Mouse (Mus musculus): Measurements from ENCODE around the gene Brix1. TPM values are rescaled to one million over a fixed set of nuclear protein-coding genes. Genes with fewer than 3 reads are reported as not detected.

Brix1 gene
- polyA plus RNA-seq, 1 experiment from 2014 or later, result 139 TPM

DNA sequence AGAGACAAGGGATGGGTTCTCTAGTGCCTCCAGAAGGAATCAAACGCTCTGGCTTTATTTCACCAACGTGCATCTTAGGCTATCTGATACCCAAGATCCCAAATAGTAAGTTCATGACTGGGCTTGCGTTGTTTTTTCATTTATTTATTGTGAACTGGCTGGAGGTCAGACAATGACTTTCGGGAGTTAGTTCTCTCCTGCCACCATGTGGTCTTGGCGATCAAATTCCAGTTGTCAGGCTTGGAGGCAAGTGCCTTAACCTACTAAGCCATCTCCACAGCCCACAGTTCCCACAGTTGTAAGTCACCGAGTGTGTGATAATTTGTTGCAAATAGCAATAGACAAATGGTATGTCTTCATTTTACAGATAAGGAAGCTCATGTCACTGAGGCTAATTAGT is 45.8 kb downstream of the Brix1 start:
- H3K9me3 ChIP-seq (replicated peaks), result no peaks in the 10 kb centered on the region
- no peak overlapping the region for H3K27ac ChIP-seq (replicated peaks)
- H3K4me3 ChIP-seq, result no peak overlapping the region
- WGBS, result 80% methylated on average over 6 of the region's 6 CpGs
- H3K4me1 ChIP-seq, result no peaks in the 10 kb centered on the region
- no peaks in the 10 kb centered on the region for H3K27me3 ChIP-seq (ENCODE audit: low read depth, poor library complexity, severe bottlenecking)
- peaks cover 38% of the 10 kb centered on the region for H3K36me3 ChIP-seq
- DNase-seq (ENCODE audit: low spot score), result no peak

DNA sequence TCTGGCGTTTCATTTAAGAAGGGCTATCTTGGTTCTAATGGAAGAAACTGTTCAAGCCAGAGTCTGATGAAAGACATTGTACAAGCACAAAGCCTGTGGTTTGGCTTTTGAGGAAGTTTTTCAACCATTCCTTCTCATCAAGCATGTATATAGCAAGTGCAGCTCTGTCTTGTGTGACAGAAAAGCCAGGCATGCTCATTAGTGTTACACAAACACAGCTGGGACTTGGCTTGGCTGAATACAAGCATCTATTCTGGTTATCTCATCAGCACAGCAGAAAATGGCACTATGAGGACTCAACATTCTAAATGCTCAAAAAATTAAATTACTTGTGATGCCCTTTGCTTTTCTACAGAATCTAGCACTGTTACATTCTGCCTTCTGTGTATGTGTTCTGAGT is 48.9 kb downstream of the Brix1 start:
- H3K4me3 ChIP-seq, result no peak overlapping the region
- DNase-seq (ENCODE audit: low spot score), result no peak
- 79% methylated on average over 1 of the region's 1 CpGs for WGBS
- peaks cover 17% of the 10 kb centered on the region for H3K36me3 ChIP-seq
- H3K27me3 ChIP-seq (ENCODE audit: low read depth, poor library complexity, severe bottlenecking), result no peaks in the 10 kb centered on the region
- H3K9me3 ChIP-seq (replicated peaks), result no peaks in the 10 kb centered on the region
- no peaks in the 10 kb centered on the region for H3K4me1 ChIP-seq
- H3K27ac ChIP-seq (replicated peaks), result no peak overlapping the region

DNA sequence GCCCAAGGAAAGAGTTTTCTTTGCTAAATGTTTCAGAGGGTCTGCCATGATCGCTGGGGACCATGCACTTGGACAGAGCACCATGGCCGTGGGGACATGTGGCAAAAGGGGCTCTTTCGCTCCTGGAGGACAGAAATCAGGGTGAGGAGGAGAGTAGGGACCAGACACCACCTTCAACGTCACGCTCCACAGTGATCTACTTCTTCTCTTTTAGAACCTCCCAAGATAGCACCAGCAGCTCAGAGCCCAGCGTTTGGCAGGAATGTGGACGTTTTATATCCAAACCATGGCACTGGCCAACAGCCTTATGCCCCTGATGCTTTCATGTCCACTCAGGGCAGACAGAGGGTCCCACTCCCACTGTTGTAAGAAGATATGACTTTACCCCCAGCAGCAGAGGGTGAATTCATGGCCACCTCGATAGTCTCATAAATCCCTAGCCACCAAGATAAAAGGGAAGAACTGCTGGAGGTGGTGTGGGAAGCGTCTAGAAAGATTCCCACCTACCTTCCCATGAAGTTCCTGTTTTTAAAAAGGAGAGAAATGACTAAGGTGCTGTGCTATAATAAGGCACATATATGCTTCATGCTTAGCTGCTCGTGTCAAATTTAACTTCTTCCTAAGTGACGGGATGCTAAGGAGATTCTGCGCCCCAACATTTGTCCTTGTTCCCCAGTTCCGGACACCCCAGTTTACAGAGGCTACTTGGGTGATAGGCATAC is 59.0 kb downstream of the Brix1 start:
- Histone ChIP-seq H3K9me3 (replicated peaks) (no peaks in the 10 kb centered on the region), H3K36me3 (no peaks in the 10 kb centered on the region), H3K4me1 (peaks cover 8% of the 10 kb centered on the region), H3K4me3 (no peak overlapping the region), H3K27ac (replicated peaks) (no peak overlapping the region), H3K27me3 (ENCODE audit: low read depth, poor library complexity, severe bottlenecking) (no peaks in the 10 kb centered on the region)
- DNase-seq (ENCODE audit: low spot score), result no peak
- 92% methylated on average over 13 of the region's 13 CpGs for WGBS

DNA sequence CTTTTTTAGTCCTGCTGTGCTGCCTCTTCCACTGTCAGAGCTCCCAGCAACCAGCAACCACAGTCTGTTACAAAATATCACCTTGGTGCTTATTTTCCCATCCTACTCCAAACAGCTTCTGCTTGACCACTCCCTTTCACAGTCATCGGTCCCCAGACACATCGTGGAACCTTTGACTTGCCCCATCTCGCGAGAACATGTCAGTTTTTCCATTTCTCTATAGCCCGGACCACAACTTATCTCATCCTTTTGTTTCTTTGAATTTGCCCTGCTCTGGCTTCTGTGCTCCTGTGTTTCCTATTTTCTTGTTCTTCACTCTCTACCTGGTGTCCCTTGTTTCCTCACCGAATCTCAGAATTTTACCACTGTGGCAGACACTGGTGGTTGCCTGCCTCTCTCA is 59.6 kb downstream of the Brix1 start:
- peaks cover 14% of the 10 kb centered on the region for H3K4me1 ChIP-seq
- no peak overlapping the region for H3K4me3 ChIP-seq
- 95% methylated on average over 6 of the region's 6 CpGs for WGBS
- H3K9me3 ChIP-seq (replicated peaks), result no peaks in the 10 kb centered on the region
- no peak overlapping the region for H3K27ac ChIP-seq (replicated peaks)
- no peak for DNase-seq (ENCODE audit: low spot score)
- no peaks in the 10 kb centered on the region for H3K36me3 ChIP-seq
- no peaks in the 10 kb centered on the region for H3K27me3 ChIP-seq (ENCODE audit: low read depth, poor library complexity, severe bottlenecking)

Other genes with a start within 250 kb of the Brix1 start
- not detected in 2 replicates for gene Gm21973, start 160.6 kb downstream of the Brix1 start, polyA plus RNA-seq (2016; fragmentation: Nextera tagmentation; extraction: Ambion mirVana)
- not detected in 2 replicates for gene Agxt2, start 127.4 kb downstream of the Brix1 start, polyA plus RNA-seq (2016; fragmentation: Nextera tagmentation; extraction: Ambion mirVana)
- gene Dnajc21, start 15.4 kb downstream of the Brix1 start, polyA plus RNA-seq (2016; fragmentation: Nextera tagmentation; extraction: Ambion mirVana), result 12.9 TPM in 2 replicates
- gene Rad1, start 71 bp upstream of the Brix1 start, polyA plus RNA-seq (2016; fragmentation: Nextera tagmentation; extraction: Ambion mirVana), result 45.8 and 52.2 TPM in 2 replicates
- not detected in 2 replicates for gene Ttc23l, start 72.7 kb upstream of the Brix1 start, polyA plus RNA-seq (2016; fragmentation: Nextera tagmentation; extraction: Ambion mirVana)
- 63.5 and 73.5 TPM in 2 replicates for gene Rai14, start 228.7 kb upstream of the Brix1 start, polyA plus RNA-seq (2016; fragmentation: Nextera tagmentation; extraction: Ambion mirVana)